Mouse (Mus musculus) adrenal gland, adult 18-20 months (tissue): ENCODE measurements at regions not wholly inside any gene's neighbourhood (a gene's known extent, or its start where the extent isn't known, plus 50 kb on each side); places are given as distances from the start of the nearest gene placed in this dataset.

Source experiments
- DNase-seq, 2 experiments: peaks; one replicate each; pipeline ENCODE4 v3.0.0; 2021 to 2022; ENCODE audit warnings: low spot score in 2 of 2

DNA sequence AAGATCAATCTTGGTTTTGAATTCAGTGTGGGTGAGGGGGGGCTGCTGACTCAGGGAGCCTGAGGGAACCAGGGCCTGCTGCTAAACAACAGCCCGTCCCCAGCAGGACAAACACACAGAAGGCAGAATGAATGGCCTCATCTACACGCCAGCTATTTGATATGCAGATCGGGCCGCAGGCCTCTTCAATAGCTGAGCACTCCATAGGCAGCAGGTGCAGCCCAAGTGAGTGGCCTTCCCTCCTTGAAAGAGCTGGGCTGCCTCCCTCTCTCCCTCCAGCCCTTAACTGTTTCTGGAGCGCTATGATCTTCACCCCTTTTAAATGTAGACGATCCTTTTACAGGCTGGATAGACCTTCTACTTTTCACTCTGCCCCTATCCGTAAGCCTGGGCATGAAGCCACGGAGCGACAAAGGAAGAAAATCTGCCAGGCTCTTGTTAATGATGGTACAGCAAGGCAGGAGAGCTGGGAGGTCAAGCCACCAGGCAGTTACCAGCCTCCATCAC is 277.3 kb downstream of the Sox11 start:
- DNase-seq: no peak

- DNase-seq: no peak
Observed at GRCm38 (mm10) chr12:27063518-27063917, 278.9 kb downstream of the Sox11 start.

GRCm38 (mm10) chr12:27062511-27063264 is 279.7 kb downstream of the Sox11 start:
- no peak for DNase-seq

- DNase-seq: no peak
Observed at GRCm38 (mm10) chr12:27062061-27062461, 280.3 kb downstream of the Sox11 start.

DNA sequence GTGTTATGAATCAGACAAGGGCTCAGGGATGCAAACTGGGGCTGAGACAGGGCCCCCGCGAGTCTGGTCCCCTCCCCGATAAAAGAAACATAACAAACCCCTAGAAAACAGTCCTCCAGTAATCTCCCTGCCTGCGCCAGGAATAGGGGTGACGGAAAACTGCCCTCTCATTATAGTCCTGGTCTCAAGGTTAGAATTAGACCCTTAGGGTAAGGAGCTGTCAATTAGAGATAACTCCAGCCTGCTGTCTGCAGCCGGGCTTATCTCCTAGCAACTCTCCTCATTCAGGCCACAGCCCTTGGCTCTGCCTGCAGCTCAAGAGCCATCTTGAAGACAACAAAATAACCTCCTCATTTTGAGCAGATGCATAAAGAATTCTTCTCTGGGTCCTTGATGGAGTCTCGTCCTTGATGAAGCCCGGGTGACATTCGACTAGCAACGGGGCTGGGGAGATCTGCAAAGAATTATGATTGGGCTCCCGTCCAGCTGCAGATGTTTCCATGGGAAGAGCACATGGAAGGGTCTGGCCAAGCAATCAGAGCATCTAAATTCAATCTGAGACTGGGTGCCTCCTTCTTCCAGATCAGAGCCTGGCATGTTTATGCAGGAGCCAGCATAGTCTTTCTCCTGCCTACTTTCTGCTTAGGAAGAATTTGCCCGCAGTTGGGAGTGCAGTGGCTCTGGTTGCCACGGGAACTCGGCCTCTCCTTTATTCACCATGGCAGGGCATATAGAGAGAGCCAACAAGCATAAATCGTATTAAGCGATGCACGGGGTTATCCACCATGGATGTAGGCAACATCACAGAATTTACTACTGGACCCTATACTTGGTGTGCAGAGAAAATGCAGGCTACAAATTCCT is 281.2 kb downstream of the Sox11 start:
- no peak for DNase-seq

GRCm38 (mm10) chr12:27059885-27060284 is 282.5 kb downstream of the Sox11 start:
- peak; percentile 18 to 29 for DNase-seq

DNA sequence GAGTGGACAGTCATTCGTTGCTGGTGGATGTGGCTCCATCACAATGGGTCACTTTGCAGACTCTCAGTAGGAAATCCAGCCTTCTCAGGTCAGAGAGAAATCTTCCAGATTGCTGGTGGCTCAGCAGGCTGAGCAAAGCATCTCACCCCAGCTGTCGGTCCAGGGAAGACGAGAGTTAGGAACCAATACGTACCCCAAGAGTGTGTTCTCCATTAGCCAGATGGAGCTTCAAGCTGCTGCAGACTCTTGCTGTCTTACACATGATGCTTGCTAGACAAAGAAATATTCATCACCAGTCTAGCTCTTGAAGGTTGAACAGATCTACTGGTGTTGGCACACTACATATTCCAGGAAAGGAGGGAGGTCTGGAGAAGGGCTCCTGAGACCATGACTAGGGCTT is 288.0 kb downstream of the Sox11 start:
- no peak for DNase-seq

DNA sequence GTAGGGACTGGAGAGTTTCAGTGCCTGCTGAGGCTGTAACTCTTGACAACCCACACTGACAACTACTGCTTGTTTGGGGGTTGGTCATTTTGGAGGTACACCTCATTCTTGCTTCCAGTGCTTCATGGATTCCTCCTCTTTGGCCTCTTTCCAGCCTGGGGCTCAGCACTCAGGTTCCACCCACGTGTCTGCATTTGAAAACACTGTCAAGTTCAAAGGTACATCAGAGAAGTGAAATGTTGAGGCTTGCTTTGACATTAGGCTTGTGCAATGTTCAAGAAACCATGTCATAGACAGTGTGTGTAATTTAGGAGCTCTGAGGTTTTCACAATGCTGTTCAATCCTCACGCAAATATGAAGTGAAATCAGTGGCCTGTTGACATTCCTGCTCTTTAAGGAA is 304.5 kb downstream of the Sox11 start:
- DNase-seq: no peak

- DNase-seq: no peak
Observed at GRCm38 (mm10) chr12:27019751-27020150, 322.6 kb downstream of the Sox11 start.

- DNase-seq: no peak
Observed at GRCm38 (mm10) chr12:27018366-27018765, 324.0 kb downstream of the Sox11 start.

DNA sequence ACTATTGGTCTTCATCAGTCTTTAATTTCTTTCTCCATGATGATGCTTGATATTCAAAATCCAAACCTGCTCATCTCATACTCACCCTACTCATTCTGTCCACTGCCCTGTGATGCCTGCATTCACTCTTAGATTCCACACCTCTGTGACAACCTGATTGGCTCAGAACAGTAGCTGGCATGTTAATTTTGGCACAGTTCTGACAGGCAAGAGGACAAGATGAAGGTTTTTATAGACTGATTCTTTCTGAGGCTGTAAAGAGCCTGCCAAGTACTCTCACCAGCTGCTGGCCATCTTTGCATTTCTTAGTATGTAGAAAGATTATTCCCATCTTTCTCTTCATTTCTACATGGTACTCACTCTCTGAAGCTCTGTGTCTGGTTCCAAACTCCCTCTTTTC is 343.1 kb downstream of the Sox11 start:
- no peak for DNase-seq

DNA sequence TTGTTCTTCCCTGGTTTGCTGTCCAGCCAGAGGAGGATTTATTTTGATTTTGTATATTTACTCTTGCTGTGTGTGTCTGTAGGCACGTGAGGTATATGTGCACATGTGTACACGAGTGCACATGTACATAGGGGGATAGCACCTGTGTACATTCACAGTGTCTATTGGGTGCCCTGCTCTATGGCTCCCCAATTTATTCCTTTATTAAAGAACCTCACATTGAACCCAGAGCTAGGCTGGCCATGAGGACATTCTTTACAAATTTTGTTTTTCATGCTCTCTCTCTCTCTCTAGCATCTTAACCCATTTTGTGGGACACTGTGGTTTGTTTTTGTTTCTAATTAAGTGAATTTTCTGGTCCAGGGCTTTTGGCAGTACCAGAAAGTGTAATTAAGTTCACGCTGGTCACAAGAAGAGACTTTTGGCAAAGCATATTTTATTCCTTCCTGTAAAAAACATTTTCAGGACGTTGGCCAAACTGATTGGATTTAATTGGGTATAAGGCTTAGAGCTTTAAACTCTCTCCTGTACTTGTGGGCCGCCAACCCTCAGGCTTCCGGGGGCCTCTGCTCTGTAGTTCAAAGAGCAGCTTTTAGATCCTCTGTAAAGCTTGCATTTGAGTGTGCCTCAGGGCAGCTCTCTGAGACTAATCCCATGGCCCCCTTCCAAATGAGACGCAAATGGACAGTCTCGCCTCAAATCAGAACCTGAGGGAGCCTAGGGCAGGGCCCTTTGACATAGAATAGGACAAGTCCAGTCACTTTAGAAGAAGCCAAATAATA is 365.9 kb downstream of the Sox11 start:
- DNase-seq: no peak

DNA sequence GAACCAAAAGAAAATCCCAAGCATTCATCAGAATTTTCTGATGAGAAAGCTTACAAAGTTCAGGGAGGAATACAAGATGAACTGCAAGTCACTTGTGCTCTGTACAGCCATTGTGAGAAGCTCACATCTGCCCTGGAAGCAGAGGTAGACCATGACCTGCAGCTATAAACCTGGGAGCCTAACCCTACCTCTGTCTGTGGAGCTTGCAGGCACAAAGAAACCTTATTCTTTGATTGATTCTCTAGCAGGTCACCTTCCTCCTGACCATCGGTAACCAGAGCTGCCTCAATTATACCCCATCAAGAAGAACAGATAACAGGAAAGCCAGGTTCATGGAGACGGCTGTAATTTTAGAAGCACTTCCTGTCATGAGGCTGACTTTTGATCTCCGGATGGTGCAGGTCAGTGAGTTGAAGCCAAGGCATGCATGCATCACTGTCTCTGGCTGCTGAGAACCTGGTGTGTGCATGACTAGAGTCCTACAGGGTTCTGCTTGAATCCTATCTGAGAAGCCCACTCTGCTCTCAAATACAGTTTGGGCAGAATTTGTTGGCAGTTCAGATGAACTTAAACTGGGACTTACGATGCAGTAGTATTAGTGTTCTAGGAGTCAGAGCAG is 369.8 kb downstream of the Sox11 start:
- no peak for DNase-seq

DNA sequence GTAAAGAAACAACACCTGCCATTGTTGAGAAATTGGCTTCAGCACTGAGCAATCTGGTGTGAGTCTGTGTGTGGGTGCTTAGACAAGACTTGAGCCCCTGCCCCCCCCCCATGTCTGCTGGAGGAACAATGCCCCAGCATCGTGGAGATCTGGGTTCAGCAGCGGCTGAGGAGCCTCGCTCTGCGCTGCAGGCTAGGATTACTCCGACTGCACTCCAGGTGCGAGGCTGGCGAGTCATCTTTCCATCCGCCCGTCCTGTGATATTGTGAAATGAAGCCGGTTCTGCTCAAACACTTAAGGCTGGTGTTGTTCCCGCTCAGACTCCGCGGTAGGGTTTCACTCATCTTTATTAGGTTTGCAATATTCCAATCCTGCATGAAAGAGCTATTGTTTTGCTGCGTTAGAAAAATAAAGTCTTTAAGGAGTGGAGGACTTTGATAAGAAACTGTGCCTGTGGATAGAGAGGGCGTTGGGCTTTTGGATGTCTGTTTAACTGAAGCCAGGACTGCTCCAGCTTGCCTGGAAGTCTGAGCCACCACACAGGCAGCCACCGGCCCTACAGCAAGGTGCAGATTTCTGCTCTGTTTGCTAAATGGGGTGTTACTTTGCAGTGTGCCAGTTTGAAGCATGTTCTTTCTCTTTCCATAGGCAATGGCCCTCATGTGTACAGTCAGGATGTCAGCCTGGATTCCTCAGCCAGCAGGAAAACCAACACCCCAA is 375.2 kb downstream of the Sox11 start:
- DNase-seq: no peak

DNA sequence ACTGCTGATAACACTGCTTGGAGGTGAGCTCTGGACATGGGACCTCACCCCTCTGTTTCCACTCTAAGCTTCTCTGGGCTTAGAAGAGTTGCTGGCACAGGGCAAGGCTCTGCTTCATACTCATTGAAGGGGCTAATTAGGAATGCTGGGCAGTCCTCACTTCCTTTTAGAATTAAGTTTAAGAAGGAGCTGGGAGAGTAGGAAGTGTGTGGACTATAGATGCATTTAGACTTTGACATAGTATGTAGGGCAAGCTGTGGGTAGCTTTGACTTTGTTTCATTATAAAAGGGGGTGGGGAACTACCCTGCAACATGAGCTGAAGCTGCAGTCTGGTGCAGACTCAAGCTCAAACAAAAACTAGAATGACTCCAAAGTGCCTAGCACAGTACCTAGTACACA is 378.5 kb downstream of the Sox11 start:
- no peak for DNase-seq

- peak in 1 of 2 experiments; percentile 19 for DNase-seq
Observed at GRCm38 (mm10) chr12:26939831-26940230, 402.5 kb downstream of the Sox11 start.

DNA sequence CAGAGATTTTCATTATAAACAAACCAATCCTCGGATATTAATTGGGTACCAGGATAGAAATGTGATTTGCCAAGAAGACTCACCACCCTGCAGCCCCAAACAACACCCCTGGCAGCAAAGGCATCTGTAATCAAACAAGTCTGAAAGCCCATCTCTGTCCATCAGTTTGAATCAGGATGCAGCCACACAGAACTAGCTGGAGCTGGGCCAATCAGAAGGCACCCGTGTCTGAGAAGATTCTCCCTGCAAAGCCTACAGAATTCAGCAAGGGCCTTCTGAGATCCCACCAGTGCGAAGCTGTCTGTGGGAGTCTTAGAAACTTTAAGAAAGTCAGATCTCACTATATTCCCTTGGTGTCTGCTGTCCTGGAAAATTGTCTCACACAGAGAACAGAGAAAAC is 404.5 kb downstream of the Sox11 start:
- no peak for DNase-seq

DNA sequence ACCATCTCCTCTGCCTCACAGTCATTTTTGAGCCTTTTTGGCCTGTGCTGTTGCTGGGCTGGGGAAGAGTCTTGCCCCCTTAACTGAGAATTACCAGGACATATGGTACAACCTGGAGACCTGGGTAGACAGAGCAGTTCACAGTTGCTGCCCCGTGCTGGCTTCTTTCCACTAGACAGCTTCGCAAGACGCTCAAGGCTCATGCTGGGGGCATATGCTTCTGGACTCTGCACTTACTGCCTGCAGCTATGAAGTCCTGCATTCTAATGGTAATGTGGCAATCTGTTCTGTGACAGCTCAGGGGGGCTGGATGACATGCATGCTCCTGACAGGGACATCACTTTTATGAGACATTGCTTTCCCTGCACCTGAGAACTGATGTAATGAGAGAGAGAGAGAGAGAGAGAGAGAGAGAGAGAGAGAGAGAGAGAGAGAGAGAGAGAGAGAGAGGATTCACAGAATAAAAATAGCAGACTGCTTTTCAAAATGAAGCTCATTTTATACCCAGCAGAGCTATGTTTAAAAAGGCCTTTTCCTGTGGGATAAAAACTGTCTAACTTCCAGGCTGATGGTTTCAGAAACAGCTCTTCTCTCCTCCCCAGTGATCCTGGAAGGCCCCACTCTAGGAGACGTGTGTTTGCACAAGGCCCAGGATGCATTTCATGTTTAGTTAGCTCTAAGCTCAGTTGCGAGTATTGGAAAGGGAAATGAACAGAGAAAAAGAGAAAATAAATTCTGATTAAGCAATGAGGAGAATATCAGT is 405.5 kb downstream of the Sox11 start:
- no peak for DNase-seq

DNA sequence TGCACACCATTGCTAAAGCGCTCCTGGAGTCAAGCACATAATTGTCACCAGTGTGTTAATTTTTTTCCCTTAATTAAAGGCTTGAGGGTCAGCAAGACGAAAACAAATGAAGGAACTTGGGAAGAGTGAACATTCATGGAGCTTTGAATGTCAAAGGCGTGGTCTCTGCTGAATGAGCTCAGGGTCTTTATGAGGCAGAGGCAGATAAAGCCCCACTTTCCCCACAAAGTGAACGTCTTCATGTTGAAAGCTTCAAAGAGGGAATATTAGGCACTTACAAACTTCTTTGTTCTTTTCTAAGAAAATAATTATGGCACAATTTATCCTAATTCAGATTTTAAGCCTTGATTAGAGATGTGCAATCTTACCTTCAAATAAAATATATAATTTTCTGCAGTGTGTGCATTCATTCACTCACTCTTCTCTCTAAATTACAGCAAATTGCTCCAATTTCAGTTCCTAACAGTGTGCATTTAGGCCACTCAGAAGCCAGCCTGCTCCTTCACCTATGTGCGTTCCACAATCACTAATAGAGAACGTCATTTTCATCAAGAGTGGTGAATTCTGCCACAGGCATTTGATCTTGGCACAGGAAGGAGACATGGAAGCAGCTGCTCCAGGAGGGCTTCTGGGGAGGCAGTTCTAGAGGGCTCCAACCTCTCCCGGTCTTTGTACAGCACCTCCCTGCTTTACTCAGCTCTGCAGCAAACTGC is 412.1 kb downstream of the Sox11 start:
- DNase-seq: no peak
